Comparison of ENCODE assay signal across 11 mouse cellular contexts in the genomic region with DNA sequence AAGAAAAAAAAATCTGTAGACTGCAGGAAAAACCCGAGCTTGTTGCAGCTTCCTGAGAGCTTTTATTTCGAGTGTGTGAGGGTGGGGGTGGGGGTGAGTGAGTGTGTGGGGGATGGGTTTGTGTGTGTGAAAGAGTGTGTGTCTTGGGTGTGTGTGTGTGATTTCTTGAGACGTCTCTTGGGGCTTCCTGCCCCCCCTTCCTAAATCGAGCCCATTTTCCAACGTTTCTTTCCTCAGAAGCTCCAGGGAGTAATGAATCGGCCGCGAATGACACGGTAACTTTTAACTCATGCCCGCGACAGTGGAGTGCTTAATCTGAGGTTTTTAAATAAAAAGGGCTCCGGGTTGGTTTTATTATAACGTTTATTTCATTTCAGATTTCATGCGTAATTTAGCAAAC. TPM values are rescaled to one million over a fixed set of nuclear protein-coding genes. Genes with fewer than 3 reads are reported as not detected.
DNase-seq lines count a peak whose midpoint lies in the region; ATAC-seq lines count a peak whose summit lies in the region.
"Had no signal": no experiment of that assay in that cellular context is flagged by ENCODE, and none has a peak within 500 bp of the region (broad histone marks: within the 10 kb centered on the region; RNA-seq: fewer than 3 reads in every experiment).

No protein-coding gene starts in this region.

- DNase-seq in heart, postnatal 4 days = no peak
- peak; percentile 57 for DNase-seq in embryo, embryonic 11 days
- DNase-seq in thymus, postnatal 10 days (ENCODE audit: low spot score in 2 of 2) = no peak
- no peak for DNase-seq in adrenal gland, adult (ENCODE audit: inconsistent age in 2 of 2, low spot score in 1 of 2)
- no peak for DNase-seq in layer of hippocampus, adult 9-11 months
- DNase-seq: cerebellum, postnatal 14 days; spleen, adult 18-20 months had no signal

- H3K4me2 ChIP-seq in heart, embryonic 13.5 days = peak overlapping the region; percentile 94
- H3K4me2 ChIP-seq in hindbrain, embryonic 13.5 days = peak overlapping the region; percentile 99
- peak overlapping the region; percentile 99 for H3K4me2 ChIP-seq in midbrain, embryonic 12.5 days (replicated peaks)

- H3K4me1 ChIP-seq in heart, embryonic 13.5 days = peaks cover 50% of the 10 kb centered on the region
- H3K4me1 ChIP-seq in hindbrain, embryonic 13.5 days (replicated peaks) = peaks cover 57% of the 10 kb centered on the region
- H3K4me1 ChIP-seq in midbrain, embryonic 12.5 days = peaks cover 51% of the 10 kb centered on the region

- H3K9ac ChIP-seq in heart, embryonic 13.5 days = peak overlapping the region; percentile 97
- H3K9ac ChIP-seq in hindbrain, embryonic 13.5 days = peak overlapping the region; percentile 100
- peak overlapping the region; percentile 100 for H3K9ac ChIP-seq in midbrain, embryonic 12.5 days (replicated peaks)

- H3K4me3 ChIP-seq in heart, embryonic 13.5 days = peak overlapping the region; percentile 92
- peak overlapping the region; percentile 93 for H3K4me3 ChIP-seq in hindbrain, embryonic 13.5 days
- peak overlapping the region; percentile 76 for H3K4me3 ChIP-seq in midbrain, embryonic 12.5 days

- no peak overlapping the region for H3K27ac ChIP-seq in heart, embryonic 13.5 days (replicated peaks)
- peak overlapping the region; percentile 96 for H3K27ac ChIP-seq in hindbrain, embryonic 13.5 days
- H3K27ac ChIP-seq in midbrain, embryonic 12.5 days (replicated peaks) = peak overlapping the region; percentile 99

- ATAC-seq in heart, embryonic 13.5 days (ENCODE audit: extremely low read depth, insufficient number of reproducible peaks, low FRiP score, low TSS enrichment) = no peak
- ATAC-seq in hindbrain, embryonic 13.5 days (ENCODE audit: low FRiP score) = no peak
- ATAC-seq in midbrain, embryonic 12.5 days (ENCODE audit: low FRiP score, low read depth) = no peak

- 4% methylated on average over 14 of the region's 14 CpGs for WGBS in heart, embryonic 13.5 days
- under 1% methylated on average over 14 of the region's 14 CpGs for WGBS in hindbrain, embryonic 13.5 days
- 0% methylated on average over 14 of the region's 14 CpGs for WGBS in midbrain, embryonic 12.5 days

- H3K9me3 ChIP-seq in heart, embryonic 13.5 days = no peaks in the 10 kb centered on the region
- H3K9me3 ChIP-seq in hindbrain, embryonic 13.5 days = no peaks in the 10 kb centered on the region
- no peaks in the 10 kb centered on the region for H3K9me3 ChIP-seq in midbrain, embryonic 12.5 days

- H3K36me3 ChIP-seq in heart, embryonic 13.5 days = peaks cover 15% of the 10 kb centered on the region
- peaks cover 19% of the 10 kb centered on the region for H3K36me3 ChIP-seq in hindbrain, embryonic 13.5 days
- H3K36me3 ChIP-seq in midbrain, embryonic 12.5 days = peaks cover 23% of the 10 kb centered on the region

- peaks cover 51% of the 10 kb centered on the region for H3K27me3 ChIP-seq in heart, embryonic 13.5 days (replicated peaks)
- H3K27me3 ChIP-seq in hindbrain, embryonic 13.5 days = peaks cover 24% of the 10 kb centered on the region
- peaks cover 18% of the 10 kb centered on the region for H3K27me3 ChIP-seq in midbrain, embryonic 12.5 days

RNA-seq across cellular contexts. Expression of a gene that starts 1.6 kb away (rescaled TPM):
- 7.2 and 8.2 TPM in 2 replicates for polyA plus RNA-seq in heart, embryonic 13.5 days (2015; fragmentation: Nextera tagmentation; extraction: Ambion mirVana)
- total RNA-seq in heart, postnatal 4 days (2021) = 10 to 100 TPM; 16.5 to 17.7 TPM
- polyA plus RNA-seq in hindbrain, embryonic 13.5 days (2015; fragmentation: Nextera tagmentation; extraction: Ambion mirVana) = 46.7 and 49.2 TPM in 2 replicates
- 55.9 and 61.8 TPM in 2 replicates for polyA plus RNA-seq in midbrain, embryonic 12.5 days (2016; fragmentation: Nextera tagmentation; extraction: Ambion mirVana)
- polyA plus RNA-seq: C2C12 had no signal
